Mouse (Mus musculus): Measurements from ENCODE around the gene Sgk1.

- TF ChIP-seq POLR2A (IDR thresholded peaks at IDR 0.05; ENCODE audit: extremely low read depth, insufficient read depth, low read length) (no peak), CTCF (IDR thresholded peaks at IDR 0.05; ENCODE audit: extremely low read depth, insufficient read depth, low read length) (no peak)
Observed at GRCm38 (mm10) chr10:21904151-21904550, 22.2 kb downstream of the Sgk1 start.

Measured in cortical plate, adult 2 months (tissue).